Mouse (Mus musculus) neutrophil, adult 83 days (primary cell): ENCODE results near the gene Ppp2r5c. TPM values are rescaled to one million over a fixed set of nuclear protein-coding genes. Genes with fewer than 3 reads are reported as not detected.

Experiments
- total RNA-seq, 2 experiments: library from RNA; stranded (reverse); gene quantifications; one replicate each; pipeline ENCODE4 v1.2.4; 2023

Ppp2r5c gene
- 100 to 1,000 TPM; 137 to 158 TPM for total RNA-seq

DNA sequence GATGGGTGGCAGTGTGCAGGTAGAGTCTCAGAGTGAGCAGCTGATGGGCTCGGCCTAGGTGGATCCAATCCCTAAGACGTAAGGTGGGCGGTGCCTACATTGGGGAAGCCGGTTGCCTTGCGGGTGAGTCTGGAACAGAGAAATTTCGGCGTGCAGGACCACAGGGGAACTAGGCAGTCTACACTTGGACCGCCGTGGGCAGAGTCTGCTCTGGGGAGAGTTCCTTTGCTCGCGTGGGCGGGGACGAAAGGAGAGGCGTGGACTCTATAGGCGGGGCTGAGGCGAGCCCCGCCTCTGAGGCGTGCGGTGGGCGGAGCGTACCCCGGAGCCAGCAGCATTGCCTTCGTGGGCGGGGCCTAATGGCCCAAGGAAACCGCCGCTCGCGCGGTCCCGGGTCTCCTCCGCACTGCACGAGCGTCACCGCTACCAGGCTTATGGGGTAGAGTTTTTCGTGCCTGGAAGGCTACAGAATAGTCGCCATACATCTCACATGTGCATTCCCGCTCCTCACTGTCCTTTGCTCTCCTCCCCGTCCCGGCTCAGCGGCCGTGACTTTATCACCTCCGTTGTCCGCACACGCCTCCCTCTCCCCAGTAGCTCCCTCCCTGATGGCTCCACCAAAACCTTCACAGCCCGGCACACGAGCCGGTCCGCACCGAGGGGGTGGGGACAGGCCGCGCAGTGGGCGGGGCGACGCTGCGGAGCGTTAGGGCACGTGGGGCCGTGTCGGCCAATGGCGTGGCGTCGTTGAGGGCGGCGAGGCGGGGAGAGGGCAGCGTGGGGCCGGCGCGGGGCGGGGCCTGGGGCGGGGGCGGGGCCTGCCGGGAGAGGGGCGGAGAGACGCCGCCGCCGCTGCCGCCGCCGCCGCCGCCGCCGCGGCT lies at the start of gene Ppp2r5c:
TSS of gene Ppp2r5c (plus strand) at position 831 of the 881 bp plus-strand sequence.

DNA sequence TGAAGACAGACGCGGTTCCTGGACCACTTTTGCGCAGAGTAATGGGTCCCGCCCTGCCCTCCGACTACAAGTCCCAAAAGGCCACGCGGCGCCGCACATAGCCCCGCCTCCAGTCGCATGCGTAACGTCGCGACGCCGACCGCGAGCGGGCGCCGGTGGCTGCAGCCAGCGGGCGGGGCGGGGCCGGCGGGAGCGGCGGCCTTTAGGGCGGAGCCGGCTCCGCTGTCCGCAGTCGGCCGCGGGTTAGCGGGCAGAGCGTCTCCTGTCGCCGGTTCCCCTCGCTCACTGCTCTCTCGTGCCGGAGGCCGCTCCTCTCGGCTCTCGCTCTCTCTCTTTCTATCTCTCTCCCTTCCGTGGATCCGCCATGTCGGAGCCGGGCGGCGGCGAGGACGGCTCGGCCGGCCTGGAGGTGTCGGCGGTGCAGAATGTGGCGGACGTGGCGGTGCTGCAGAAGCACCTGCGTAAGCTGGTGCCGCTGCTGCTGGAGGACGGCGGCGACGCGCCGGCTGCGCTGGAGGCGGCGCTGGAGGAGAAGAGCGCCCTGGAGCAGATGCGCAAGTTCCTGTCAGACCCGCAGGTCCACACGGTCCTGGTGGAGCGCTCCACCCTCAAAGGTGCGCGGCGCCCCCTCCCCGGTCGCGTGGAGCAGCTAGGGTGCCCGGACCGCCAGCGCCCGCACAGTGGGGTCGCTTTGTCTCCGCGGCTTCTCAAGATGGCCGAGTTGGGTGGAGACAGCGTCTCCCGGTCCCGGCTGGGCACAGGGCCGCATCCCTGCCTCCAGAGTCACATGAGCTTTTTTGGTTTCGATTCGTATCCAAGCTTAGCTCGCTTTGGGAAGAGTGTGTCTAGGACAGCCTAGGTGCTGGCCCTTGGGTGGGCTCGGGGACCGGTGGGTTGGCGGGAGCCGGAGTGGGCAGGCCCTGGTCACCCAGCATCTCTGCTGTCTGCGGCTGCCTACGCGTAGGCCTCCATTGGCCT lies 154.6 kb downstream of the Ppp2r5c start, which contains the start of gene Dync1h1:
TSS of gene Dync1h1 (plus strand) at position 212 of the 978 bp plus-strand sequence.

Other genes starting within 250 kb of the Ppp2r5c start
- not detected for gene Dio3, start 168.1 kb upstream of the Ppp2r5c start, total RNA-seq
- gene Dync1h1, start 154.3 kb downstream of the Ppp2r5c start, total RNA-seq, result 10 to 100 TPM; 89.2 to 92.2 TPM
- not detected for gene 1700001K19Rik, start 235.5 kb downstream of the Ppp2r5c start, total RNA-seq